Mouse (Mus musculus): ENCODE measurements at regions not wholly inside any gene's neighbourhood (a gene's known extent, or its start where the extent isn't known, plus 50 kb on each side); places are given as distances from the start of the nearest gene placed in this dataset.

DNA sequence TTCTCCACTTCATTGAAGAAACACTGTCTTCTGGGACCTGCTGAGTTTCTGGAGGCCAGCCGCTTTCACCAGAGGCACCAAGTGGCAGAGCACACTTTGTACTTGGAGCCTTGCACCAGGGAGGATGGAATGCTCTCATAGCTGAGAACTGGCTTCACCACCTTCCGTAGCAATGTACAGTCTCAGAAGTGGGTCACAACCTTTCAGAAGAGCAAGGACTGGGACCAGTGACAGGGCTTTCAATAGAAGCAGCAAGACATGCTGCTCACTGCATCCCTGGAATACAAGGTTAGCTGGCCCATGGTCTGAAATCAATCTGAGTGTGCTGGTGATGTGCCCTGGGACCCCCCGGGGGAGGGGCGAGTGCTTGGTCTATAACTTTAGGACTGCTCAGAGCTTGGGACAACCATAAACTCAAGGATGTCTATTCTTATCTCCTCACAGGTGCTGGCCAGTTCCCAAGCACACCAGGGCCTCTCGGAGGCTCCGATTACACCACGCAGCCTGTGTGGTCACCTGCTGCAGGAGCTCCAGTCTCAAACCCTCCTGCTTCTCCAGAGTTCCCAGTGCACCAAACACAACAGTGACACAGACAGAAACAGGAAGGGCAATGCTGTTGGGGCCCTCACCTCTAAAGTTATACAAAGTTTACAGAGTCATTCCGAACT, 114.4 kb upstream of the Tmem45b start:
- no peak for DNase-seq (ENCODE audit: low spot score)

DNA sequence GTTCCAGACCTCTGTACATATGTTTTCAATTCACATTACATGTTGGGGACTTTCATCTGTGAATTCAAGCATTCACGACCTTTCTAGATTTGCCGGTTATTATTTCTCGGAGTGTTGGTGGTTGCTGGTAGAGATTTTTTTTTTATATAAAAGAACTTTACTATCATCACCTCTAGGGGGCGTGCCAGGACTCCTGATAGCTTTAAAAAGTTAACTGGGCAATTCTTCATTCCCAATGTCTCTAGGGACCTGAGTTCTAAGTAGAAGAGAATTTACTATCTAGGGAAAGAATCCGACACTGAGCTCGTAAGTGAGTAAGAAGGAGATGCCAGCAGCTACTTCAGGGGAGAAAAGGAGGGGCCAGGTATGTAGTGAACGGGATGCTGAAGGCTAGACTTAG, 112.8 kb upstream of the Tmem45b start:
- peak; percentile 40 for DNase-seq (ENCODE audit: low spot score)

DNA sequence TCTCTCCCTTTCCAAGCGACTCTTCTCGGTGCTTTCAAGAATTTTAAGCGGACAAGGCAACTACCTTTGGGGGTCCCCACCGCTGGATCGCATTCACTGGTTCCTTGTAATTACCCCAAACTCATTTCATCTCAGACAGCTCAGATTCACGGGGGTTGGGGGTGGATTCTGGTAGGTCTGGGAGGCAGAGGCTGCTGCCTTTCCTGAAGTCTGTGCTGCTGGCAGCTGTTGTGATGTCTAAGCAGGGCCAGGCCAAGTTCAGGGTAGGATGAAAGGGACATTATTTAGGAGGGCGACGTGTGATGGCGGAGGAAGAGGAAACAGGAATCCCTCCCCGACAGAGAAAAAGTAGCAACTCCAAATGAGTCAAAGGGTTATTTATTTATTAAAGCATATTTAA, 102.8 kb upstream of the Tmem45b start:
- DNase-seq (ENCODE audit: low spot score): no peak

DNA sequence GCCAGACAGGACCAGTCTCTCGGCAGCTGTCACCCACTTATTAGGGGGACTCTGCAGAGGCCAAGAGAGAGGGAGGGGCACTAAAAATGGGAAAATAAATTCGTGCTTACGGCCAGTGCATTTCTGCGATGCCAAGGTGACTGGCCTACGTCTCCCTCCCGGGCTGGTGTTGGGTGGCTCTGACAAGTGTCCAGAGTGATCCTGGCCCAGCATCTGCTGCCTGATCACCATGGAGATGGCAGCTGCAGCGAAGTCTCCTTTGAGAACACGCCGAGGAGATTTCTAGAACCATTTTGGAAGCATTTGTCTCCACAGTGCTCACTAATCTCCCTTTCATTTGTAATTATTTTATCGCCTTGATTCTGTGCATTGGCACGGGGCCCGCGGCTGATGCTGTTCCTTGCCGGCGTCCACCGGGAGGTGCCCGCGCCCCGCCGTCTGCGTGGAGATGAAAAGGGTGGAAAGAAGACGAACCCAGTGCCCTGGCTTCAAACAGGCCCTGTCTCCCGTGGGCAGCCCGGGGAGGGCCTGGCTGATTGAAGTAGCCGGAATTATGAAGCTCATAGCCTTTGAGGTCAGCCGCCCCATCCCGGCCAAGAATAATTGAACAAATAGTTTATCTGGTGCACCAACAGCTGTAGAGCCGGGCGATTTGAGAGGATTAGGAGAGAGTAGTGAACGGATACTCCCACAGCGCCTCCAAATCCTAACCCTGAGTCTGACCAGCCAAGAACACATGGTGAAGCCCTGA, 102.2 kb upstream of the Tmem45b start:
- DNase-seq (ENCODE audit: low spot score): no peak

DNA sequence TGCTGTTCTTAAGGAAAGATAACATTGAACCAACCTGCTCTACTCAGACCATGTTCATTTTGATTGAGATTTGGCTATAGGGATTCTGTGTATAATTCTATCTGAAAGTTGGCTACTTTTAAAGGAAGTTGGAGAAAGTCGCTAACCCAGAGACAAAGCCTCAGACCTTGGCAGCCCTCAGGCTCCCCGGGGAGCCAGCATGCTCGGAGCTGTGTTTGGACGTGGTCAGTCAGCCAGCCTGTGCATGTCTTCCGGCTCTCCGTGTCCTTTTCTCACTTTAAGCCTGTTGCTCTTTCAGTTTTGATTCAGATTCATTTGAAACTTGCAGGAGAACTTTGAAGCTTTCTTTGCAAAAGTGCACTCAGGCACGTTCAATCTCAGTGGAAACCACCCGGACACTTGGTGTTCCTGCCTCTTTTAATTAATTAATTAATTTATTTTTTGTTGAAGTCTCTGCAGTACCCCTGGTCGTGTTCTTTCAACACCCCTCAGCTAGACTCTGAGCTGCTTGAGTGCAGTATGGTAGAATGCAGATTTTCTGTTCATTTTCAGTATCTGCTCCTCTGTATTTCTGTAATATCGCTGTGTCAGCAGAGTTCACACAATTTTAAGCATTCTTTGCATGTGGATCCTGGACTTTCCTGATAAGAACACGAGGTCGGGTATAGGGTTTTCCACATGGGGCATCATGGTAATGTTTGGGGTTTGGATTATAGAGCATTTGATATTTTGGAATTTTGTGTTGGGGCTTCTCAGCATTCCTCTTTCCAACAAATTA, 100.9 kb upstream of the Tmem45b start:
- DNase-seq (ENCODE audit: low spot score): peak; percentile 30

DNA sequence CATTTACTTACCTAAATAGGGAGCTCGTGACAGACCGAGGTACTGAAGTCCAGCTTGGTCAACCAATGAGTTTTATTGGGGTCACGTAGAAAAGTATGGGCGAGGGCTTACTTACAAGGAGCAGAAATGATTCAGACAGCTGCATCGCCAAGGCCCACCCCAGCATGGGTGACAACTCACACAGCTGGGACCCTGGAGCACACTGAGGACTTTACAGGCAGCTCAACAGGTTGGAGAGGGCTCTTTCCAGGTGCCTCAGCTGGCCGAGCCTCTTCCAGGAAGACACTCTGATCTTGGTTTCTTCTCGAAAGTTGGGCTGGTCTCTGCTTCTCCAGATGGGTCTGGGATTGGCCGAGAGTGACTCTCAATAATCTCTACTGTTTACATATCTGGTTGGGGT, 99.3 kb upstream of the Tmem45b start:
- no peak for DNase-seq (ENCODE audit: low spot score)

DNA sequence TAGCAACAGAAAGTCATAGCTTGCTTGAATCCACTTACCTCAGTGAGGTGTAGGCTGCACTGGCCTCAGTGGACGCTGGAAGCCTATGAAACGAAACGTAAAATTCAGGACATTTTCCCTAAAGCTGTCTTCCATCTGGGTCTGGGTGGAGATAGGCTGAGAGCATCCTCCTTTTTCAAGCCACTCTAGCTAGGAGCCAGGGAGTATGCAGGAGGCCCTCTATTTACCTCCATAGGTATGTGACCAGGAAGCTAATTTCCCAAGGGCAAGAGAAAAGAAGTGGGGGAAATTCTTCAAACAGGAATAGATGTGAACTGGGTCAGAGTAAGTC, 95.9 kb upstream of the Tmem45b start:
- DNase-seq (ENCODE audit: low spot score): no peak

DNA sequence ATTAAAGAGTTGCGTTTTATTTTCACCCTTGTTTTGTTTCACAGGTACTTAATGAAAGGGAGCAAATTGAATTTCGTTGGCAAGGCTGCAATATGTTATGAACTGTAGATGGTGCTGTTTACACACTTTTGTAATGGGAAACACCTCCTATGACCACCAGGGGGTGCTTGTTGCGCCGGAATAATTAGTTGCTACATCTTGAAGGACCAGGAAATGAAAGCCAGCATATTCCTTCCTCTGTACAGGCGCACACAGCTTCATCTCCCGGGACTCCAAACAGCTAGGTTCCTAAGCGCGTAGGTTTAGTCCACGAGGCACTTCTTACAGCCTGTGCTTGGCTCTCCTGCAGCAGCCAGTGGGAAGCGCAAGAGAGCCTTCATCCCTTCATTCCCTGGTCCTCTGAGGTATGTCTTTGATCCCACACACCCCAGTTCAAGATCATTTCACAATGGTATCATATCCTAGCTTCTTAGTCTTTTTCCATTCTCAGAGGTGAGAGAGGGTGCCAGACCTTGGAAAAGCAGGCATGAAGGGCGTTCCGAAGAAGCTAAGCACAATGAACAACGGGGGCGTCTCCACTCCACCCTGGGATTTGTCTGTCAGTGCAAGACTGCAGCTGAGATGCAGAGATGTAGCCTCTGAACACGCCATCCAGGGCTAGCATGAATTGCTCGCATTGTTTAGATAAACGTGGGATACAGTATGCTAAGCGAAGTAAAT, 95.4 kb upstream of the Tmem45b start:
- DNase-seq (ENCODE audit: low spot score): peak; percentile 76

DNA sequence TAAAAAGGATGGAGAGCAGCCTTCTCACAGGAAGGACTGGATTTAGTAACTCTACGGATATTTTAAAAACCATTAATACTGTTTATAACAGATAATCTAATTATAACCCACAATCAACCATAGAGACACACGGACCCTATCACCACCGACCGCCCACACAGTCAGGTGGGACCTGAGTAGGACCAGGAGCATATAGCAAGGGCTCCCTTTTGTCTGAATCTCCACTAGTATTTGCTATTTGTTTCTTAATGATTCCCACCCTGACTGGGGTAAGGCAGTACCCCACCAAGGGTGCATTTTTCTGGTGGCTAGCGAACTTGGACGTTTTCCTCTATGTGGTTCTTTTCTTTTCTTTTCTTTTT, 79.4 kb upstream of the Tmem45b start:
- no peak for DNase-seq (ENCODE audit: low spot score)

DNA sequence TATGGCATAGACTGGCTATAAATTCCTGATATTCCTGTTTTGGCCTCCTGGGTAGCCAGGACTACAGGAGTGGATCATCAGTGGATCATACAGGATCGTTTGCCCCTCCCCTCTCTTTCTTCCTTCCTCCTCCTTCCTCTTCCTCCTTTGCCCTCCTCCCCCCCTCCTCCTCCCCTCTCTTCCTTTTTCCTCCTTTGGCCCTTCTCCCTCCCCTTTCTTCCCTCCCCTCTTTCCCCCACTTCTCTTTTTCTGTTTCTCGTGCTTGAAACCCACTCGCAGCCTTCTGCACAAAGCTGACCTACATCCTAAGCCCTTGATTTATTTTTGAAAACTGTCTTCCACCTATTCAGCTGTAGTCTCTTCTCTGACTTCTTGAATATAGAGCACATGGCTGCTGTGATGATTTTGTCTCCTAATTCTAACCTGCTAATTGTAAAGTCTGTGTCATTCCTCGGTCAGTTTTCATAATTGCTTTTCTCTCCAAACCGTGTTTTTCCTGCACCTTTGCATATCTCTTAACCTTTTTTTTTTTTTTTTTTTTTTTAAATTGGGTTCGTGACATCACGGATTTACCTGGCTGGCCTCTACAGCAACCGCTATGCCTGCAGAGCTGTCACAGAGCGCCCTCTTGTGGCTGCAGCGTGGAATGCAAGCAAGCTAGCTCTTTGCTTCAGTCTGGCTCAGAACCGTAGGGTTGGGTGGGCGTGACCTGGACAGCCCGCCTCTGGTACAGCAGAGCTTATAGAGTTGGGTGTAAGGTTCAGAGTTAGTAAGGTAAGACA, 78.8 kb upstream of the Tmem45b start:
- peak; percentile 91 for DNase-seq (ENCODE audit: low spot score)

DNA sequence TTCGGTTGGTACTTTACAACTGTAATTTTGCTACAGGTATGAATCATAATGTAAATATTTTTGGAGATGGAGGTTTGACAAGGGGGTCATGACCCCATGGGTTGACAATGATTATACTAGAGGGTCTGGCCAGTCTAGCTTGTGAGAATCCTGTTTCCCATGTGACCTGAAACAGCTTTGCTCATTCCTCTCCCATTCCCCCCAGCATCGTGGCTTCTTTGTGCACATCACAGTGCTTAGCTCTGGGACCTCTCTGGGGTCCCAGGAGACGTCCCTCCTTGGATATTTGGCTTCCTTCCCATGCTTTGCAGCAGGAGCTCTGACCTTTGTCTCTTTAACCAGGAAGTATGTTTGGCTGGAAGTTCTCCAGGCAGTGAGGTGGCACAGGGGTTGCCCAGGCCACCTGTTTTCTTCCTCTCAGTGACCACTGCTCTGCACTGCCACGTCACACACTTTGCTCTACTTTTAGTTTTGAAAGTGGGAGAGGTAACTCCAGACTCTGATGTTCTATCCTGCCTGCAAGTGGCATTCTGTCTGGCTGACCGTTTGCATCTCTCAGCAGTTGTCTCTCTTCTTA, 77.4 kb upstream of the Tmem45b start:
- DNase-seq (ENCODE audit: low spot score): peak; percentile 49

DNA sequence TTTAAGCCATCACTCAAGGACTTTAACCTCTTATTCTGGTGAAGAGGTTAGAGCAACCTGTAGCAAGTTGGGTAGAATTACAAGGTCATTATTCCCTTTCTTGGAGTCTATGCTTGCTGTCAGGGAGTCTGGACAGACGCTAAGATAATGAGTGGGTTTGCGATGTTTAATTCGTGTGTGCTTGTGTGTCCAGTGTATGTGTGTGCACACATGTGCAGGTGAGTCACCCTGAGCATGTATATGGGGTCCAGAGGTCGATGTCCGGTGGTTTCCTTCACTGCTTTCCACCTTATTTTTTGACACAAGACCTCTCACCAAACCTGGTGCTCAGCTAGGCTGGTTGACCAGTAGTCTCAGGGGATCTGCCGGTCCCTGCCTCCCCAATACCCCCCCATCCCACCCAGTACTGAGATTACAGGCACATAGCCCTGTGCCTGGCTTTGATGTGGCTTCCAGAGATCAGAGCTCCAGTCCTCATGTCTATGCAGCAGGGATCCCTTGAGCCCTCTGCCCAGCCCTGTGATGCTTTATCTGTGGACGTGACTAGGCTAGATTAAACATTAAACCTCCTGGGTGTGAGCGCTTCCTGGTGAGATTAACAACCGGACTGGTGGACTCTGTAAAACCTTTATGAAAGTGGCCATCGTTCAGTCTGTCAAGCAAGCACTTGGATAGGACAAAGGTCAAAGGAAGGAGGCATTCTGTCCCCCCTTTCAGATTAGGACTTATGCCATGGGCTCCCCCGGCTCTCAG, 74.4 kb upstream of the Tmem45b start:
- peak; percentile 30 for DNase-seq (ENCODE audit: low spot score)

DNA sequence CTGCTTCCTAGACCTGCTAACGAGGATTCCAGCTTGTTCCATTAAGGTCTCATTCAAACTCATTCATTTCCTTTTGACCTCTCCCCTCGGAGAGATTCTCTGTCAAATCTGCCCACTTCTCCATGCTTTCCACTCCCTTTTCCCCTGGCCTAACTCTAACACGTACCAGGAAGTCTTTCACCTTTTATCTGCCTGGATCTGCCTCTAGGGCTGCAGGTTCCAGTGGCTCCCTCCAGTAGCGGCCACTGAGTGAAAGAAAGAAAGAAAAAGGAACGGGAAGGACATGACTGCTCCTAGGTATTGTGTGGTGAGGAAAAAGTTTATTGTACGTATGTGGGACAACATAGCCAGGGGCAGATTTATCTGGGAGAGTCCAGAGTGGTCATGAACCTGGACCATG, 64.8 kb upstream of the Tmem45b start:
- DNase-seq (ENCODE audit: low spot score): no peak

DNA sequence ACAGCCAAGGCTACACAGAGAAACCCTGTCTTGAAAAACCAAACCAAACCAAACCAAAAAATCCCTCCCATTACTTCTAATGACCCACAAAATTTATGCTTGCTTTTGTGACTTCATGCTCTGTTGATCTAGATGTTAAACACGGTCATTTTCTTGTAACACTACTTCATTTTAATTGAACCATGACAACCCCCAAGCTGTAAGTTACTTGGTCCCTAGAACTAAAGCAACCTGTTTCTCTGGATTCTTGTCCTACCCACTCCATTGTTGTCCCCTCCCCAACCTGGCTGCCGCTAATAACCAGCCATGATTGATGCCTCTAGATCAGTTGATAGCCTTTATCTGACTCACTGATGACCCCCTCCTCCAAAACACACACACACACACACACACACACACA, 63.0 kb upstream of the Tmem45b start:
- peak; percentile 49 for DNase-seq (ENCODE audit: low spot score)
